Mouse (Mus musculus) ES-E14 (cell line): Measurements from ENCODE around the gene Dab2. TPM values are rescaled to one million over a fixed set of nuclear protein-coding genes. Genes with fewer than 3 reads are reported as not detected.

ENCODE experiments used
- DNase-seq: peaks from one replicate; pipeline ENCODE4 v3.0.0-alpha.2; 2013; ENCODE audit warnings: low read depth, low spot score
- H3K27ac ChIP-seq: 2 replicates; pipeline ENCODE4 v1.5.1; 2012; ENCODE audit warnings: low read depth, mild to moderate bottlenecking, low read length, moderate library complexity, mixed read lengths; ENCODE audit not compliant: poor library complexity, insufficient read depth, severe bottlenecking
- H3K36me3 ChIP-seq: 2 replicates; pipeline ENCODE4 v1.6.1; 2012; ENCODE audit warnings: mild to moderate bottlenecking, low read length, moderate library complexity, mixed read lengths; ENCODE audit not compliant: control insufficient read depth, poor library complexity, insufficient read depth, severe bottlenecking
- H3K4me1 ChIP-seq, 2 experiments: fragments of 150-350 bp in 1 of 2; sonication (generic) in 1 of 2; 2 replicates each; pipeline ENCODE4 v1.6.1; 2012; ENCODE audit warnings: low read length in 2 of 2, mild to moderate bottlenecking in 1 of 2, mixed read lengths in 1 of 2; ENCODE audit not compliant: control insufficient read depth in 2 of 2, insufficient read depth in 2 of 2, poor library complexity in 1 of 2
- H3K4me3 ChIP-seq, 2 experiments: fragments of 150-350 bp in 1 of 2; sonication (generic) in 1 of 2; 2 replicates each; pipeline ENCODE4 v1.5.1; 2012; ENCODE audit warnings: low read length in 2 of 2, low read depth in 1 of 2, mild to moderate bottlenecking in 1 of 2, mixed read lengths in 1 of 2; ENCODE audit not compliant: insufficient read depth in 1 of 2, poor library complexity in 1 of 2, severe bottlenecking in 1 of 2
- H3K9ac ChIP-seq: 2 replicates; pipeline ENCODE4 v1.6.1; 2012; ENCODE audit warnings: low read depth, mild to moderate bottlenecking, low read length, mixed read lengths; ENCODE audit not compliant: poor library complexity, insufficient read depth, severe bottlenecking
- H3K9me3 ChIP-seq: fragments of 150-350 bp; sonication (generic); 2 replicates; pipeline ENCODE4 v1.6.1; 2012; ENCODE audit warnings: low read depth, mild to moderate bottlenecking, low read length; ENCODE audit not compliant: control insufficient read depth, insufficient read depth
- CHD2 ChIP-seq: IDR thresholded peaks from 2 replicates; pipeline ENCODE4 v1.6.1; 2014; ENCODE audit warnings: mild to moderate bottlenecking, low read depth, low read length, inconsistent platforms
- HCFC1 ChIP-seq: IDR thresholded peaks from 2 replicates; pipeline ENCODE4 v1.6.1; 2012; ENCODE audit warnings: low read length, inconsistent platforms, borderline replicate concordance; ENCODE audit not compliant: insufficient read depth
- MAFK ChIP-seq: IDR thresholded peaks from 2 replicates; pipeline ENCODE4 v1.6.1; 2014; ENCODE audit warnings: mild to moderate bottlenecking, low read depth, low read length, inconsistent platforms; ENCODE audit not compliant: insufficient read depth
- ZC3H11A ChIP-seq: IDR thresholded peaks from 2 replicates; pipeline ENCODE4 v1.6.1; 2012; ENCODE audit warnings: low read depth, mild to moderate bottlenecking, inconsistent platforms, low read length, borderline replicate concordance
- ZNF384 ChIP-seq: IDR thresholded peaks from 2 replicates; pipeline ENCODE4 v1.6.1; 2012; ENCODE audit warnings: low read depth, low read length, inconsistent platforms
- in situ Hi-C, 2 experiments: fragments of 600-800 bp; cut with MboI; formaldehyde crosslinking; loops; one replicate each; pipeline ENCODE4 v1.15.1; 2025; ENCODE audit warnings: low sequenced_read_pairs in 2 of 2, inconsistent platforms in 1 of 2; ENCODE audit not compliant: unreplicated experiment in 2 of 2
- total RNA-seq: library from RNA; depleted of rRNA; stranded (reverse); fragments of 300-350 nt; gene quantifications from 2 replicates; pipeline ENCODE4 v1.2.3, GENCODE M21; 2012

Gene Dab2
- total RNA-seq, 1 experiment, result 11.5 TPM

DNA sequence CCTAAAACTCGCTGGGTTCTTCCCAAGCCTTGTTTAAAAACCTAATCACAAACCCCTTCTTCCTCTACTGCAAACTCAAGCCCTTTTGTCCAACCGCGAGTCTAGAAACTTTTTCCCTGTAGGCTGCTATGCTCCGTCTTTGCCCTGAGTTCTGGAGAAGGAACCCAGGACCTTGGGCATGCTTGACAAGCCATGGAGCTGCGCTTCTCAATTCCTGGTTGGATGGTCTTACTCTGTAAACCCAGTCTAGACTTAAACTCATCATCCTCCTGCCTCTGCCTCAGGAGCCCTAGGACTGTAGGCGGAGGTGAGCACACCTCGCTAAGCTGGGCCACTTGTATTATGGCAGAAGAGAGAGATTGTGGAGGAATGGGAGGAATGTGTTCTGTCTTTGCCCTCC is 89.0 kb downstream of the Dab2 start:
- Histone ChIP-seq H3K9ac (no peak overlapping the region), H3K27ac (no peak overlapping the region)

DNA sequence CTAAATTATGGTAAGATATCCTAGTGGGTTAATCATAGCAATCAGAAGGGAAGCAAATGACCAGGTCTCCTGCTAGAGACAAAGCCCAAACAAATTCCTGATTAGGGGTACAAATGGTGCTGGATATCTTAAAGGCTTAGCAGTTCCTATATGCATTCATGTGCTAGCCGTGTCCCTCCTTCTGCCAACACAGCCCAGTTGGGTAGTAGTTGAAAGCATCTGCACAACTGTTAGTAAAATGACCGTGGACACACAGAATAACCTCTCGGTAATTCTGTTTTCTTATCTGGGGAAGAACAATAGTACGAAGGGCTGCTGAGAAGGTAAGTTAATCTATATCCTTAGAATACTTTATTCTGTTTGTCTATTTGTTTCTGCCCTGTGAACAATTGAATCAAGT is 90.5 kb downstream of the Dab2 start:
- H3K36me3 ChIP-seq, result no peaks in the 10 kb centered on the region
- H3K9ac ChIP-seq, result no peak overlapping the region
- no peak overlapping the region for H3K27ac ChIP-seq
- in situ Hi-C loops, result no loop called here
- DNase-seq, result no peak
- no peak for TF ChIP-seq CHD2
- no peak for TF ChIP-seq HCFC1
- TF ChIP-seq ZNF384, result no peak
- no peak for TF ChIP-seq ZC3H11A
- no peak for TF ChIP-seq MAFK
- H3K4me3 ChIP-seq, result no peak overlapping the region
- H3K4me1 ChIP-seq, result no peaks in the 10 kb centered on the region
- H3K9me3 ChIP-seq, result no peaks in the 10 kb centered on the region

More for the DNA sequence above, 89.0 kb downstream of the Dab2 start:
- H3K4me3 ChIP-seq, result no peak overlapping the region
- no peaks in the 10 kb centered on the region for H3K4me1 ChIP-seq
- in situ Hi-C loops, result no loop called here
- TF ChIP-seq ZNF384, result no peak
- TF ChIP-seq CHD2, result no peak
- TF ChIP-seq ZC3H11A, result no peak
- TF ChIP-seq MAFK, result no peak
- no peak for TF ChIP-seq HCFC1
- DNase-seq, result no peak
- H3K9me3 ChIP-seq, result no peaks in the 10 kb centered on the region
- no peaks in the 10 kb centered on the region for H3K36me3 ChIP-seq

DNA sequence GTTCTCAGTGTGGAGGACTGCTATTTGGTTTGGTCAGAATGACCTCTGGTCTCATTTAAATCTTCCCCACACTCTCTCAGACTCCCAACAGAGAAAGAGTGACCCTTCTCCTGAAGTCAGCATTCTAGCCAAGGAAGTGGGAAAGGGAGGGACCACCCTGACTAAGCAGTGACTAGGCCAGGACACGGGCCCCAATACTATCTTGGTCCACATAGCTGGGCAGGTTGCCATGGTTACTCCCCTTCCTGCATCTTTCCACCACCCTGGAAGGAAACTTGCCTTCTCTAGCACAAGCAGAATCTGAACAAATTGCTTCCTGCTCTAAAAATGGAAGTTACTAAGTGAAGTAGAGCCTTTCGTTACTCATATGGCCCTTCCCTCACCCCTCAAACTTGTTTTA is 91.1 kb downstream of the Dab2 start:
- no peak for DNase-seq
- in situ Hi-C loops, result no loop called here

GRCm38 (mm10) chr15:6391886-6392285 is 92.3 kb downstream of the Dab2 start:
- H3K9ac ChIP-seq, result no peak overlapping the region
- H3K4me3 ChIP-seq, result no peak overlapping the region
- no peaks in the 10 kb centered on the region for H3K9me3 ChIP-seq
- no peak overlapping the region for H3K27ac ChIP-seq
- no peak for DNase-seq
- H3K36me3 ChIP-seq, result no peaks in the 10 kb centered on the region
- no peak for TF ChIP-seq ZNF384
- no peak for TF ChIP-seq HCFC1
- TF ChIP-seq MAFK, result no peak
- no peak for TF ChIP-seq CHD2
- TF ChIP-seq ZC3H11A, result no peak
- no peaks in the 10 kb centered on the region for H3K4me1 ChIP-seq
- in situ Hi-C loops, result no loop called here

More for the DNA sequence above, 91.1 kb downstream of the Dab2 start:
- H3K9ac ChIP-seq, result no peak overlapping the region
- H3K9me3 ChIP-seq, result no peaks in the 10 kb centered on the region
- no peaks in the 10 kb centered on the region for H3K36me3 ChIP-seq
- H3K4me3 ChIP-seq, result no peak overlapping the region
- TF ChIP-seq CHD2, result no peak
- no peak for TF ChIP-seq ZNF384
- TF ChIP-seq ZC3H11A, result no peak
- TF ChIP-seq MAFK, result no peak
- no peak for TF ChIP-seq HCFC1
- H3K4me1 ChIP-seq, result no peaks in the 10 kb centered on the region
- H3K27ac ChIP-seq, result no peak overlapping the region

- in situ Hi-C loops, result no loop called here
Measured at GRCm38 (mm10) chr15:6393624-6394023, 94.0 kb downstream of the Dab2 start.

More at GRCm38 (mm10) chr15:6393624-6394023, 94.0 kb downstream of the Dab2 start:
- Histone ChIP-seq H3K9me3 (no peaks in the 10 kb centered on the region), H3K36me3 (no peaks in the 10 kb centered on the region), H3K4me3 (no peak overlapping the region), H3K9ac (no peak overlapping the region), H3K27ac (no peak overlapping the region), H3K4me1 (no peaks in the 10 kb centered on the region)
- TF ChIP-seq MAFK (no peak), CHD2 (no peak), ZNF384 (no peak), ZC3H11A (no peak), HCFC1 (no peak)
- no peak for DNase-seq
